In the genomic region with DNA sequence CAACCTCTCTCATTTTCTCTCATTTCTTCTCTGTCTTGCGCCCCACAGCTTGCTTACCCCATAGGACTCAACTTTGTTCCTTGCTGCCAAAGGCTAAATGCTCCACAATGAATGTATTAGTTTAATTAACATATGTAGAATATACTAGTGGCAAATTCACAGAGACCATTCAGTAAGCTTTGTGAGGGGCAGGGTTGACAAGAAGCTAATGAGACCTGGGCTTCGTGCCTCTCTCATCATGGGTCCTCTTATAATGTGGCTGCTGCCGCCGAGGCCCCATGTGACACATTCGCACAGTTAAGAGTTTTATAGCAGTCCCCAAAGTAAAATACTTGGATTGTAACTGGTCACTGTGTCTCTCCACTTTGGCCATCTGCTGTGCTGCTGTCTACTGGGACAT, we compare ENCODE assay signal across 16 mouse cellular contexts.
"Had no signal": no experiment of that assay in that cellular context is flagged by ENCODE, and none has a peak within 500 bp of the region (broad histone marks: within the 10 kb centered on the region; RNA-seq: fewer than 3 reads in every experiment).

No protein-coding gene starts in this region.

- H3K4me3 ChIP-seq: lung, embryonic 15.5 days; megakaryocyte, embryonic 14.5 days; midbrain, embryonic 13.5 days; midbrain, embryonic 15.5 days; neural tube, embryonic 12.5 days; stomach, embryonic 15.5 days had no signal

- H3K4me2 ChIP-seq: lung, embryonic 15.5 days; midbrain, embryonic 11.5 days; midbrain, embryonic 13.5 days; midbrain, embryonic 15.5 days; neural tube, embryonic 12.5 days; stomach, embryonic 15.5 days had no signal

- H3K4me1 ChIP-seq: lung, embryonic 15.5 days; megakaryocyte, embryonic 14.5 days; midbrain, embryonic 13.5 days; midbrain, embryonic 15.5 days; neural tube, embryonic 12.5 days; stomach, embryonic 15.5 days had no signal

- H3K27ac ChIP-seq: lung, embryonic 15.5 days; macrophage; midbrain, embryonic 13.5 days; midbrain, embryonic 15.5 days; neural tube, embryonic 12.5 days; stomach, embryonic 15.5 days had no signal

- H3K9me3 ChIP-seq: lung, embryonic 15.5 days; midbrain, embryonic 13.5 days; midbrain, embryonic 15.5 days; neural tube, embryonic 12.5 days; stomach, embryonic 15.5 days had no signal

- H3K9ac ChIP-seq: lung, embryonic 15.5 days; midbrain, embryonic 13.5 days; midbrain, embryonic 15.5 days; neural tube, embryonic 12.5 days; stomach, embryonic 15.5 days had no signal

- DNase-seq: lung, adult 2 months; lung, postnatal 14 days; lung, postnatal 36 days; right cerebral cortex, postnatal 14 days; thymus, adult 18-20 months; thymus, postnatal 14 days; thymus, postnatal 36 days had no signal

- ATAC-seq: lung, postnatal 0 days; midbrain, embryonic 13.5 days; midbrain, embryonic 15.5 days had no signal

- H3K27me3 ChIP-seq: lung, embryonic 15.5 days; megakaryocyte, embryonic 14.5 days; midbrain, embryonic 13.5 days; midbrain, embryonic 15.5 days; neural tube, embryonic 12.5 days; stomach, embryonic 15.5 days had no signal

- H3K36me3 ChIP-seq: lung, embryonic 15.5 days; midbrain, embryonic 13.5 days; midbrain, embryonic 15.5 days; neural tube, embryonic 12.5 days; stomach, embryonic 15.5 days had no signal
